Mouse (Mus musculus): Measurements from ENCODE around the gene Usp30.

DNA sequence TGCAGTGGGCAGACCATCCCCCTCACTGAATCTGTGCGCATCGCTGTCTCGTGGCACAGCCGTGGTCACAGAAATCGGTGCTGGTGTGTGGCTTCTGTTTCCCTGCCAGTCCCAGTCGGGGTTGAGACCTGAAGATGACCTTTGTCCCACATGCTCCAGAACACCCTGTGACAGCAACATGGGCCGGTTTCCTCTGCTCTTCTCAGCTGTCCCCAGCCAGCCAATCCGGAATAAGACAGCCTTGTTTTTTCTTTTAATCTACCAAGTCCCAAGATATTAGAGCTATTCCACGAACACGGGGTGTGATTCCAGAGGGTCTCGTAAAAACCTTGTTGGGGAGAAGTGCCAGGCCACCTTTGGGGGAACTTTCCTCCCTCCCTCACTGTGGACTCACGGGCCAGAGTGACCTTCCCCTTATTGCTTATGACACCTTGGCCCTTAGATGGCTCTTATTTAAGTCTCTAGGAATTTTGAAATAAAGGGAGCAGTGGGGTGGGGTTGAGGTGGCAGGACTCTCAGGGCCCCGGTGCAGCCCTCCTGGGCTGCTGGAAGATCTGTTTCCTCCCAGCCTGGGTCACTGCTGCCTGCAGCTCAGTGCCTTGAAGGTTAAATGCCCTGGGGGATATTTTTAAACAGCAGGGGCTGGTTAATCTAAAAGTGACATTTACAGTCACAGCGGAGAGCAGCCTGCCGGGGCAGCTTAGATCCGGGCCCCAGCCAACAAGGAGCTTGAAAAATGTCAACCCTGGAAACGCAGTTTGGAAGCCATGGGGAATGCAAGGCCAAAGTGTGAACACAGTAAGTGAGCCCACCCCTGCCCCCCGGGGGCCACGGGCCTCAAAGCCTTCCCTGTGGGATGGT lies 81.0 kb downstream of the Usp30 start, which contains the start of gene Acacb:
- no peak for TF ChIP-seq CTCF (conservative IDR thresholded peaks at IDR 0.05; ENCODE audit: low read length)
- TF ChIP-seq POU5F1 (IDR thresholded peaks at IDR 0.05; ENCODE audit: borderline replicate concordance, low read length) = no peak
- TF ChIP-seq NANOG (IDR thresholded peaks at IDR 0.05; ENCODE audit: borderline replicate concordance, low read length) = no peak
